Mouse (Mus musculus) heart, postnatal 0 days (tissue): ENCODE results near the gene Filip1.

Experiments
- CTCF ChIP-seq: IDR thresholded peaks from 2 replicates; pipeline ENCODE4 v1.5.1; 2016; ENCODE audit warnings: antibody characterized with exemption, control low read depth, low read depth
- EP300 ChIP-seq: IDR thresholded peaks from 2 replicates; pipeline ENCODE4 v1.6.1; 2016; ENCODE audit warnings: antibody characterized with exemption, low read depth

DNA sequence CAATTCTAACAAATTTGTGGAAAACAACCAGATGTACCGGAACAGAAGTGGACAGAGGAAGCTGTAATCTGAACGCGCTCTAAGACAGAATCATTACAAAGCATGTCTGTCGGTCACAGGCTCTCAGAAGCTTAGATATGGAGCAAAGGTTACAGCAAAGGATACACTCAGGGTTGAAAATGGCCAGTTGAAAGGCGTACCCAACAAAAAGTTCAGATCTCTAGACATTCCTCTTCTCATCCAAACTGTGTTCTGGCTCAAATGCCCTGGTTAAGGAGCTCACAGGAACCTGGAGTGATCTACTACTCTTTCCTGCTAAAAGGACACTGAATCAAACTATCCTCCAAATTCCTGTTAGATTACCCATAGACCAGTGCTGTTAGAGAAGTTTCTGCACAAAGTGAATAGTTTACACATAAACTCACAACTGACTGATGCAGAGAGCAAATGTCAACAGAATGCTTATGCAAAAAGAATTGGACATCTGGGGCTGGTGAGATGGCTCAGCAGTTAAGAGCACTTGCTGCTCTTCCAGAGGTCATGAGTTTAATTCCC is 245.6 kb downstream of the Filip1 start:
- TF ChIP-seq CTCF (no peak), EP300 (no peak)
